Mouse (Mus musculus) heart, adult 2 months (tissue): ENCODE data around the gene Hspa12a.

Source experiments
- CTCF ChIP-seq: fragments of 200-600 bp; IDR thresholded peaks from 2 replicates; pipeline ENCODE4 v1.8.1; 2022; ENCODE audit warnings: antibody characterized with exemption, mild to moderate bottlenecking, moderate library complexity
- POLR2A ChIP-seq: fragments of 200-500 bp; IDR thresholded peaks from 2 replicates; pipeline ENCODE4 v1.6.1; 2011; ENCODE audit warnings: mild to moderate bottlenecking, low read depth, low read length, control low read depth; ENCODE audit not compliant: insufficient read depth

GRCm38 (mm10) chr19:58908018-58908417, 35.4 kb downstream of the Hspa12a start:
- TF ChIP-seq CTCF (no peak), POLR2A (no peak)
